Mouse (Mus musculus) lung, embryonic 16.5 days (tissue): ENCODE data around the gene Olfr554. TPM values are rescaled to one million over a fixed set of nuclear protein-coding genes. Genes with fewer than 3 reads are reported as not detected.
A peak's percentile ranks its signal among the peaks of the same experiment; 100 is the strongest.

Source experiments
- ATAC-seq: fragments of 200-750 bp; cut with Nextera tagmentation; 2 replicates; pipeline ENCODE4 v1.8.0; 2017; ENCODE audit warnings: low read depth, mild to moderate bottlenecking, moderate library complexity
- H3K27ac ChIP-seq: fragments of 300-500 bp; sonication (generic); 2 replicates; pipeline ENCODE4 v1.5.1; 2014; ENCODE audit warnings: mild to moderate bottlenecking, control low read depth, low read length
- H3K27me3 ChIP-seq: fragments of 300-500 bp; sonication (generic); 2 replicates; pipeline ENCODE4 v1.6.1; 2014; ENCODE audit warnings: low read depth, low read length, mixed read lengths; ENCODE audit not compliant: control insufficient read depth, insufficient read depth
- H3K36me3 ChIP-seq: fragments of 300-500 bp; sonication (generic); 2 replicates; pipeline ENCODE4 v1.6.1; 2014; ENCODE audit warnings: low read length; ENCODE audit not compliant: control insufficient read depth, insufficient read depth
- H3K4me1 ChIP-seq: fragments of 300-500 bp; sonication (generic); replicated peaks from 2 replicates; pipeline ENCODE4 v1.6.1; 2014; ENCODE audit warnings: low read length, mixed read lengths; ENCODE audit not compliant: control insufficient read depth, insufficient read depth
- H3K4me2 ChIP-seq: fragments of 300-500 bp; sonication (generic); 2 replicates; pipeline ENCODE4 v1.6.1; 2014; ENCODE audit warnings: low read depth, low read length, control low read depth
- H3K4me3 ChIP-seq: fragments of 300-500 bp; sonication (generic); 2 replicates; pipeline ENCODE4 v1.5.1; 2014; ENCODE audit warnings: mild to moderate bottlenecking, low read length, control low read depth
- H3K9ac ChIP-seq: fragments of 300-500 bp; sonication (generic); 2 replicates; pipeline ENCODE4 v1.6.1; 2014; ENCODE audit warnings: low read length, control low read depth
- H3K9me3 ChIP-seq: fragments of 300-500 bp; sonication (generic); 2 replicates; pipeline ENCODE4 v1.6.1; 2016; ENCODE audit warnings: low read length; ENCODE audit not compliant: control insufficient read depth
- WGBS: fragments of 180-500 bp; shearing (Covaris S2); extraction: QIAGEN DNeasy Blood & Tissue Kit; methylation state at CpG from one replicate; pipeline ENCODE4 v1.1.7; 2014; 5-methylcytosine and 5-hydroxymethylcytosine counted together
- polyA plus RNA-seq: library from polyadenylated mRNA; unstranded; fragments of >200 nt; fragmentation: Nextera tagmentation; extraction: Ambion mirVana; gene quantifications from 2 replicates; pipeline ENCODE4 v1.2.1, GENCODE M21; 2015

Olfr554 gene
- polyA plus RNA-seq, 1 experiment from 2014 or later: not detected

DNA sequence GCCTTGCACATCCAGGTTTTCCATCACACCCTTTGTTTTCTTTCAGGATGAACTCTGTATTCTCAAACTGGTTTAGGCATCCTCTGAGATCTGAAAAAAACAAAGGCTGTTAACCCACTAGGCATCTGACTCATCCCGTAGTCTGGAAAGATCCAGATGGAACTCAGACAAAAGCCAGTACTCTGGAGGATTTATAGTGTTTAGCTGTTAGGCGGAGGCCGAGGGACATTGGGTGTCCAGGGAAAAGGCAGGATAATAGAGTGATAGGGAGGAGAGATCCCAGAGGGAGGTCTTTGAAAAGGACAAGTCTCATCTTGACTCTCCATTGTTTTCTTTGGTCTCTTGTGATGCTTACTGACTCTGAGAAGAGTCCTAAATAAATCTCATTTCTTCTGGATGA is 26.4 kb downstream of the Olfr554 start, which contains the start of gene Olfr556:
Gene Olfr556, plus strand, starts transcription at position 301 of the 400 bp plus-strand sequence.
- Histone ChIP-seq H3K9ac (no peak within 1 kb of the TSS), H3K9me3 (no peaks in the 10 kb centered on the region), H3K4me2 (no peak within 1 kb of the TSS), H3K27ac (no peak within 1 kb of the TSS), H3K27me3 (no peaks in the 10 kb centered on the region), H3K36me3 (no peaks in the 10 kb centered on the region), H3K4me1 (no peaks in the 10 kb centered on the region), H3K4me3 (no peak within 1 kb of the TSS)
- WGBS: 65% methylated on average over 3 of the region's 3 CpGs
- no peak for ATAC-seq

GRCm38 (mm10) chr7:102665378-102665777 is 27.1 kb downstream of the Olfr554 start:
- WGBS: 29% methylated on average over 2 of the region's 2 CpGs

DNA sequence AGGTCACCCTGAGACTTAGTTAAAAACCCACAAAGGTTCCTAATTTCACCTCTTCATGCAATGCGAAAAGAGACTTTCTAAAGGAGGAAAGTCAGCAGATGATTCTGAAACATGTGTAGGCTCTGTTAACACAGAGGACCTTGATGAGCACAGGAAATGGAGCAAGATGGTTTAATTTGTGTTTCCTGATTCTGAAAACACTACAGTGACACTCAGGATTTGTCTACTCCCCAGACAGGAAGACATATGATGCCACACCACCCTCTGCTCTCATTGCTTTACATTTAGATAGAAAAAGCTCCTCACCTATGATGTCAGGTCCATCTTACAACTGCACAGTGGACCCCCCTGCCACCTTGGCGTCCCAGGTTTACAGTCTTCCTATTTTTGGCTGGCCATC is 38.0 kb downstream of the Olfr554 start:
- no peak overlapping the region for H3K27ac ChIP-seq
- H3K27me3 ChIP-seq: no peaks in the 10 kb centered on the region
- no peak for ATAC-seq
- H3K9ac ChIP-seq: no peak overlapping the region
- no peak overlapping the region for H3K4me2 ChIP-seq
- 67% methylated on average over 2 of the region's 2 CpGs for WGBS
- H3K9me3 ChIP-seq: no peaks in the 10 kb centered on the region
- no peaks in the 10 kb centered on the region for H3K36me3 ChIP-seq
- no peak overlapping the region for H3K4me3 ChIP-seq
- H3K4me1 ChIP-seq: no peaks in the 10 kb centered on the region

More at GRCm38 (mm10) chr7:102665378-102665777, 27.1 kb downstream of the Olfr554 start:
- Histone ChIP-seq H3K9ac (no peak overlapping the region), H3K4me2 (no peak overlapping the region), H3K4me1 (no peaks in the 10 kb centered on the region), H3K27ac (no peak overlapping the region), H3K9me3 (no peaks in the 10 kb centered on the region), H3K27me3 (no peaks in the 10 kb centered on the region), H3K36me3 (no peaks in the 10 kb centered on the region), H3K4me3 (no peak overlapping the region)
- no peak for ATAC-seq

- Histone ChIP-seq H3K9me3 (no peaks in the 10 kb centered on the region), H3K9ac (no peak overlapping the region), H3K4me3 (no peak overlapping the region), H3K36me3 (0 out of 2 replicates have a peak, but pooled peaks cover 4% of the 10 kb centered on the region), H3K27me3 (no peaks in the 10 kb centered on the region), H3K4me2 (no peak overlapping the region), H3K27ac (no peak overlapping the region), H3K4me1 (no peaks in the 10 kb centered on the region)
- 65% methylated on average over 1 of the region's 1 CpGs for WGBS
- ATAC-seq: no peak
Observed at GRCm38 (mm10) chr7:102681916-102682315, 43.7 kb downstream of the Olfr554 start.

GRCm38 (mm10) chr7:102686944-102687501 is 48.8 kb downstream of the Olfr554 start, which contains the start of gene Trim68:
Gene Trim68, minus strand, starts transcription at chr7:102687327.
- peak within 1 kb of the TSS; percentile 77 for H3K4me3 ChIP-seq
- H3K9ac ChIP-seq: peak within 1 kb of the TSS; percentile 86
- no peaks in the 10 kb centered on the region for H3K9me3 ChIP-seq
- ATAC-seq: peak; percentile 100
- H3K4me2 ChIP-seq: peak within 1 kb of the TSS; percentile 80
- 0 out of 2 replicates have a peak, but pooled peaks cover 4% of the 10 kb centered on the region for H3K36me3 ChIP-seq
- H3K4me1 ChIP-seq: no peaks in the 10 kb centered on the region
- under 1% methylated on average over 35 of the region's 40 CpGs for WGBS
- peak within 1 kb of the TSS; percentile 89 for H3K27ac ChIP-seq
- no peaks in the 10 kb centered on the region for H3K27me3 ChIP-seq

Other genes with a start within 250 kb of the Olfr554 start
- 160 and 162 TPM in 2 replicates for gene Rrm1, start 196.7 kb upstream of the Olfr554 start, polyA plus RNA-seq
- 0.18 TPM in 1 of 2 replicates, not detected in the other for gene Olfr543, start 156.8 kb upstream of the Olfr554 start, polyA plus RNA-seq
- 0.06 and 0.08 TPM in 2 replicates for gene Olfr544, start 150.1 kb upstream of the Olfr554 start, polyA plus RNA-seq
- not detected in 2 replicates for gene Olfr545, start 138.9 kb upstream of the Olfr554 start, polyA plus RNA-seq
- not detected in 2 replicates for gene Olfr547, start 103.7 kb upstream of the Olfr554 start, polyA plus RNA-seq
- gene Olfr548-ps1, start 97.5 kb upstream of the Olfr554 start, polyA plus RNA-seq: not detected in 2 replicates
- not detected in 2 replicates for gene Olfr549, start 88.6 kb upstream of the Olfr554 start, polyA plus RNA-seq
- gene Trim21, start 72.9 kb upstream of the Olfr554 start, polyA plus RNA-seq: 1.1 TPM in 2 replicates
- gene Olfr550, start 67.0 kb upstream of the Olfr554 start, polyA plus RNA-seq: not detected in 2 replicates
- not detected in 2 replicates for gene Olfr551, start 46.5 kb upstream of the Olfr554 start, polyA plus RNA-seq
- not detected in 2 replicates for gene Olfr552, start 40.7 kb upstream of the Olfr554 start, polyA plus RNA-seq
- not detected in 2 replicates for gene Olfr553, start 20.2 kb upstream of the Olfr554 start, polyA plus RNA-seq
- not detected in 2 replicates for gene Olfr555, start 20.4 kb downstream of the Olfr554 start, polyA plus RNA-seq
- not detected in 2 replicates for gene Olfr556, start 26.5 kb downstream of the Olfr554 start, polyA plus RNA-seq
- gene Trim68, start 48.9 kb downstream of the Olfr554 start, polyA plus RNA-seq: 15.6 and 17.3 TPM in 2 replicates
- not detected in 2 replicates for gene Olfr557, start 57.5 kb downstream of the Olfr554 start, polyA plus RNA-seq
- 0.47 and 0.48 TPM in 2 replicates for gene Olfr558, start 63.8 kb downstream of the Olfr554 start, polyA plus RNA-seq
- gene Olfr33, start 80.6 kb downstream of the Olfr554 start, polyA plus RNA-seq: not detected in 2 replicates
- not detected in 2 replicates for gene Olfr559, start 89.1 kb downstream of the Olfr554 start, polyA plus RNA-seq
- not detected in 2 replicates for gene Olfr560, start 120.9 kb downstream of the Olfr554 start, polyA plus RNA-seq
- gene Olfr78, start 121.0 kb downstream of the Olfr554 start, polyA plus RNA-seq: 0.23 and 0.25 TPM in 2 replicates
- not detected in 2 replicates for gene Olfr561, start 132.8 kb downstream of the Olfr554 start, polyA plus RNA-seq
- gene Olfr564, start 165.0 kb downstream of the Olfr554 start, polyA plus RNA-seq: not detected in 2 replicates
- not detected in 2 replicates for gene Olfr566, start 220.3 kb downstream of the Olfr554 start, polyA plus RNA-seq
- not detected in 2 replicates for gene Olfr568, start 238.7 kb downstream of the Olfr554 start, polyA plus RNA-seq